Mouse (Mus musculus): ENCODE measurements around the gene Gm1123. TPM values are rescaled to one million over a fixed set of nuclear protein-coding genes. Genes with fewer than 3 reads are reported as not detected.

The Gm1123 gene
- polyA plus RNA-seq, 1 experiment from 2014 or later = 0.10 TPM

DNA sequence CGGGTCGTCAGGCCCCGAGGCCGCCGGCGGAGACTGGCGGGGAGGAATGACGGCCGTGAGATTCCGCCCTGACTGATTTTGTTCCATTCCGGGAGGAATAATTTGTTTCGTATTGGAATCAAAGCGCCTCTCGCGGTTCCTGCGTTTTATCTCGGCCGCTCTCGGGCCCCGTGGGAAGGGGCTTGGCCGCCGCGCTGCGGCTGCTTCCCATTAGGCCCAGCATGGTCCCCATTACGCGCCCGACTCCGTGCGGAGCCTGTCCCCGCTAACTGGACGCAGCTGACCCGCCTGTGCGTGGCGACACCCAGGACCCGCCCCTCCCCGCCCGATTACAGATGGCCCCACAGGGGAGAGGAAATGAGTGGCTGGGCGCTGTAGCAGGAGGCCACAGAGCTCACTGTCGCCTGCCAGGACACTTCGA is 62.4 kb downstream of the Gm1123 start:
- H3K9me3 ChIP-seq (replicated peaks) = 0 out of 2 replicates have a peak, but pooled peaks cover 4% of the 10 kb centered on the region
- no peaks in the 10 kb centered on the region for H3K36me3 ChIP-seq
- peaks cover 8% of the 10 kb centered on the region for H3K4me1 ChIP-seq (replicated peaks)
- H3K9ac ChIP-seq = peak overlapping the region; percentile 43
- no peak overlapping the region for H3K27ac ChIP-seq
- peaks cover 81% of the 10 kb centered on the region for H3K27me3 ChIP-seq
- peak overlapping the region; percentile 52 for H3K4me3 ChIP-seq
- no peak for ATAC-seq (replicated peaks; ENCODE audit: insufficient number of reproducible peaks, insufficient read depth, low FRiP score, low read depth)
- peak overlapping the region; percentile 79 for H3K4me2 ChIP-seq
- under 1% methylated on average over 40 of the region's 40 CpGs for WGBS

DNA sequence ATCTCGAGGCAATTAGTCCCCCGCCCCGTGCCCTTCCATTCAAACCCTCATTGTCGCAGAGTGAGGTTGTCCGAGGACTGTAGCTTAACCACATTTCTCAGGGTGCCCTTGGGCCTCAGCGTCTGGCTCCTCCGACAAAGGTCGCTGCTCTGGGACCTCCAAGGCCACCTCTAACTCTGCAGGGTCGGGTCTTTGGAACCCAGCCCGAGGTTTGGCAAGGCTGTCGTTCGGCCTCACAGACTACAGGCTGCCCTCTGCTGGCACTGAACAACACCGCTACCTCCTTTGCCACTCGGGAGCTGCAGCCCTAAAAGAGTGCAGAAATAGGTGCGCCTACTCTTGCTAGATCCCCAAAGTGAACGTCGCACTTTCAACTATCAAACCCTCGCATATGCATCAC is 70.4 kb downstream of the Gm1123 start:
- no peak; the same call in 1 of the 2 replicates for ATAC-seq (replicated peaks; ENCODE audit: insufficient number of reproducible peaks, insufficient read depth, low FRiP score, low read depth)
- Histone ChIP-seq H3K9me3 (replicated peaks) (no peaks in the 10 kb centered on the region), H3K27ac (no peak overlapping the region), H3K9ac (no peak overlapping the region), H3K4me1 (replicated peaks) (0 out of 2 replicates have a peak, but pooled peaks cover 4% of the 10 kb centered on the region), H3K27me3 (peaks cover 85% of the 10 kb centered on the region), H3K4me3 (no peak overlapping the region), H3K4me2 (peak overlapping the region; percentile 42), H3K36me3 (no peaks in the 10 kb centered on the region)
- 2% methylated on average over 18 of the region's 18 CpGs for WGBS

DNA sequence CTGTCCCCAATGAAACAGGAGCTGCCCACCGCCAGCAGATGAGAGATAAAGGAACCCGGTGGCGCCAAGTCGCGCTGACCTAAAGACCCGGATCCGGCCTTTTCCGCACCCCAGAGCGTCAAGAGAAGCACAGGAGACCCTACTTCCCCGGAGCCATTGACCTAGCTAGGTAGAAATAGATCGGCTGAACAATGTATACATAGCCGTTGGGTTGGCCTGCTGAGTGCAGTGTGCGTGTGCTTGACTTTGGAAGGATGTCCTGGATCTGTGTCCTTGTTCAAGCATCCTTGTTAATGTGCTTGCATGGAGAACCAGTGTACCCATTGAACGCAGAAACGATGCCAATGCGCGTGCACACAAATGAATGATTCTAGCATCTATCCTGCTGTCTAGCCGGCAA is 71.9 kb downstream of the Gm1123 start:
- Histone ChIP-seq H3K27me3 (peaks cover 86% of the 10 kb centered on the region), H3K27ac (no peak overlapping the region), H3K36me3 (no peaks in the 10 kb centered on the region), H3K4me2 (no peak overlapping the region), H3K9me3 (replicated peaks) (no peaks in the 10 kb centered on the region), H3K4me3 (no peak overlapping the region), H3K9ac (no peak overlapping the region), H3K4me1 (replicated peaks) (0 out of 2 replicates have a peak, but pooled peaks cover 4% of the 10 kb centered on the region)
- ATAC-seq (replicated peaks; ENCODE audit: insufficient number of reproducible peaks, insufficient read depth, low FRiP score, low read depth) = no peak
- 8% methylated on average over 18 of the region's 18 CpGs for WGBS

DNA sequence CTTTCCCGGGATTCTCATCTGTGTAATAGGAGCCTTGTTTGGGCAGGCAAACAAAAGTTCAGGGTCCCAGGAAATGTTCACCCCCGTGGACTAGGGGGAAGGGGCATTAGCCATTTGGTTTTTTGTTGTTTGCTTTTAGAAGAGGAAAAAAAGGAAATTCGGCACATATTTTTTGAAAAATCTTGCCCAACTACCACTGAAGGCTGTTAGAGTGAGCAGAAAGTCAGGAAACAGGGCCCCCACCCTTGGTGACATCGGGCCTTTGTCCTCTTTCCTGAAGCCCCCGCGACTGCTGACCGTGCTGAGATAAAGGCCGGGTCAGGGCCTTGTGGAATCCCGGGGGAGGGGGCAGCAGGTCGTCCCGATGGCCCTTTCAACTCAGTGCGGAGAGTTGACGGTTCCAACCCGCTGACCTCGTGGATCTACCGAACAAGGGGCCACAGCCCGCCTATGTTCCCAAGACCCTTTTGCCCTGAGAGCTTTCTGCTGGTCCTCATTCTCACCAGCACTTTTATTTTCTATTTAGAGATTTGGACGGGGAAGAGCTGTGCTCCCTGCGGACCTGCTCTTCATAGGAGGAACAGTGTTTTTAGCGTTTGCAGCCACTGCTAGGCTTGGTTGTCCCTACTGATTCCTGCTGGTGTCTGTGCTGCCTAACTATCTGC is 72.9 kb downstream of the Gm1123 start:
- Histone ChIP-seq H3K4me2 (no peak overlapping the region), H3K36me3 (no peaks in the 10 kb centered on the region), H3K27me3 (peaks cover 96% of the 10 kb centered on the region), H3K4me1 (replicated peaks) (0 out of 2 replicates have a peak, but pooled peaks cover 4% of the 10 kb centered on the region), H3K4me3 (no peak overlapping the region), H3K27ac (no peak overlapping the region), H3K9me3 (replicated peaks) (no peaks in the 10 kb centered on the region), H3K9ac (no peak overlapping the region)
- no peak for ATAC-seq (replicated peaks; ENCODE audit: insufficient number of reproducible peaks, insufficient read depth, low FRiP score, low read depth)
- WGBS = 1% methylated on average over 20 of the region's 20 CpGs

DNA sequence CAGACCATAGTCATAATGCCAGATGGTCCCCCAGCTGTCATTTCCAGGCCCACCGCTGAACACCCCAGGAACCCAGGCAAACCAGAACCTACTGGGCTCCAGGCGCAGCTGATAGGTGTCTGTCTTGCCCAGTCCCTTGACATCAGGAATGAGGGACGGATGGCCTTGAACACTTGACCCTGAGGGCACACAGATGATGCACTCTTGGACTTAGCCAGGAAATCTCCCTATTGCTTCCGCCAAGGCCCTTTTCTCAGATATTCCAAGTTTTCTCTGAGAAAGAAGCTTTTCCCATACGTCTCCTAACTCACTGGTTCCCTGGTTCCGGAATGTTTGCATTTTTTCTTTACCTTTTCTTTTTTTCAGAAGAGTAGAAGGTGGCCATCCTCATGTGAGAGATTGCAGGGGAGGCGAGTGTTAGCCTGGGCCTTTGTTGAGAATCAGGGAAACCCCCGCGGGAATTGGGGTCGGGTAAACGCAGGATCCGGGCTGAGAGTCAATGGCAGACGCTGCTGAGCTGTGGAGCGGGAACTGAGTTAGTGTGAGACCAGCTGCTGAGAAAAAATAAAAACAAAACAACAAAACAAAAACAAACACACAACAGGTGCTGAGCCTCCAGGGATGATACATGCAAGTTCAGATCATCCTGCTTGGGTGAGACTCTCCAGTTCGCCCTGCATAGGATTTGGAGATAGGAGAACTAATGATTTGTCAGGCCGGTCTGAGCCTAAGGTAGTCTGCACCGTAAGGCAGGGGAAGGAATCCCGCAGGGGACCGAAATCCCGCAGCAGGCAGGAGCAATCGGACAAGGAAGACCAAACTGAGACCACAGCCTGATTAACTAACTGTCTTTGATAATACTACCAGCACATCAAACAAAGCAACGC is 73.7 kb downstream of the Gm1123 start:
- ATAC-seq (replicated peaks; ENCODE audit: insufficient number of reproducible peaks, insufficient read depth, low FRiP score, low read depth) = no peak
- no peak overlapping the region for H3K27ac ChIP-seq

DNA sequence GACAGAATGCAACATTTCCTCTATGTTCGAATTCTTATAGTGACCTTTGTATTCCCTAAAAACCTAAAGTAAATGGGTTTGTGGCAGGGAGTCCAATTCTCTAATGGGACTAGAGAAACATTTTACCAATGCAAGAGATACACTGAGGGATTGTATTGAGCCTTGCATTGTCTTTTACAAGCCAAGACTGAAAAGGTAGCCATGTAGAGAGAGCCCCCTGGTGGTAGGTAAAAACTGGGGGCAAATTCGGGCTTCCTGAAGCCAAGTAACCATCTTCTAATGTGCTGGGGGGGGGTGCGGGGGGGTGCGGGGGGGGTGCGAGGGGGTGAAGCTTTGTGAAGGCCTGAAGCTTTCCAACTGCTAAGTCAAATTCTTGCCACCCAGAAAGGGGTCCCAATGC is 75.2 kb downstream of the Gm1123 start:
- H3K27me3 ChIP-seq = peaks cover 92% of the 10 kb centered on the region
- no peak overlapping the region for H3K9ac ChIP-seq
- H3K36me3 ChIP-seq = no peaks in the 10 kb centered on the region
- 20% methylated on average over 5 of the region's 5 CpGs for WGBS
- ATAC-seq (replicated peaks; ENCODE audit: insufficient number of reproducible peaks, insufficient read depth, low FRiP score, low read depth) = no peak
- no peaks in the 10 kb centered on the region for H3K9me3 ChIP-seq (replicated peaks)
- no peak overlapping the region for H3K4me2 ChIP-seq
- H3K27ac ChIP-seq = no peak overlapping the region
- H3K4me1 ChIP-seq (replicated peaks) = peaks cover 23% of the 10 kb centered on the region
- no peak overlapping the region for H3K4me3 ChIP-seq

More for the DNA sequence above, 73.7 kb downstream of the Gm1123 start:
- Histone ChIP-seq H3K4me1 (replicated peaks) (peaks cover 8% of the 10 kb centered on the region), H3K4me3 (no peak overlapping the region), H3K27me3 (peaks cover 89% of the 10 kb centered on the region), H3K4me2 (no peak overlapping the region), H3K9me3 (replicated peaks) (no peaks in the 10 kb centered on the region), H3K36me3 (no peaks in the 10 kb centered on the region), H3K9ac (no peak overlapping the region)
- WGBS = 11% methylated on average over 22 of the region's 22 CpGs

DNA sequence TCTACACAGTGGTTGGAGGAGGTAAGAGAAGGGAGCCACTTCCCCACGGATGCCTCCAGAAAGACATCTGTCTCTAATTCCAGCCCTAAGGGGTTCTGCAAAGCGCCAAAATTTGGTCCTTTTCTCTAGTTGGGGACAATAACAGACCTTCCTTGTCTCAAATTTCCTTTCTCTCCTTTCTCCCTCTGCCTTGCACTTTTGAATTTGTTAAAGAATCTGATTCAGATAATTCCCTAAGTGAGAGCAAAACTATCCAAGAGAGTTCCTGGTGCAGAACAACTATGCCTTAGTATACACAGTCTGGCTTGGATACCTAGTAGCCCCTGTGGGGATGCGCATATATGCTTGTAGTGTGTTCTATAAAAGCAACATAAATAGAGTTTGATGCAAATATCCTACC is 75.7 kb downstream of the Gm1123 start:
- H3K9ac ChIP-seq = no peak overlapping the region
- H3K4me1 ChIP-seq (replicated peaks) = peaks cover 26% of the 10 kb centered on the region
- no peak for ATAC-seq (replicated peaks; ENCODE audit: insufficient number of reproducible peaks, insufficient read depth, low FRiP score, low read depth)
- no peaks in the 10 kb centered on the region for H3K9me3 ChIP-seq (replicated peaks)
- H3K4me3 ChIP-seq = no peak overlapping the region
- no peaks in the 10 kb centered on the region for H3K36me3 ChIP-seq
- H3K27ac ChIP-seq = no peak overlapping the region
- no peak overlapping the region for H3K4me2 ChIP-seq
- peaks cover 92% of the 10 kb centered on the region for H3K27me3 ChIP-seq
- WGBS = 35% methylated on average over 3 of the region's 3 CpGs

DNA sequence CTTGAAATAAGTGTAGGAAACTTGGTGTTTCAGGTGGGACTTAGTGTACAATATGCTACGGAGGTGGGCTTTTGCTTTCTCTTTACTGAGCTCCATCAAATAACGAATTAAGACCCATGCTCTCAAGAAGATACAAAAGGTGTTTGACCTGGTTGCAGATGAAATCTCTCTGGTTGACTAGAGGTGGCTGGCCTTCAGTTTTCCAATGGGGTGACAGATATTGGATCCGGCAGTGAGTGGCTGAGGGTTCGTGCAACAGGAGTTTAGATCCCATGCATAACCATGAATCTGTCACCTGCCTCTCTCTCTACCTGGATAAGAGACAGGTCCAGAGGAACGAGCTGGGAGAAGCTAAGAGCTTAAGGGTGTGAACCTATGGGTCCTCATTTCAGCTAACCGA is 76.9 kb downstream of the Gm1123 start:
- H3K36me3 ChIP-seq = no peaks in the 10 kb centered on the region
- no peaks in the 10 kb centered on the region for H3K9me3 ChIP-seq (replicated peaks)
- H3K4me1 ChIP-seq (replicated peaks) = peaks cover 31% of the 10 kb centered on the region
- WGBS = 9% methylated on average over 6 of the region's 6 CpGs
- no peak overlapping the region for H3K9ac ChIP-seq
- peaks cover 93% of the 10 kb centered on the region for H3K27me3 ChIP-seq
- H3K27ac ChIP-seq = no peak overlapping the region
- no peak for ATAC-seq (replicated peaks; ENCODE audit: insufficient number of reproducible peaks, insufficient read depth, low FRiP score, low read depth)
- H3K4me2 ChIP-seq = no peak overlapping the region
- no peak overlapping the region for H3K4me3 ChIP-seq

DNA sequence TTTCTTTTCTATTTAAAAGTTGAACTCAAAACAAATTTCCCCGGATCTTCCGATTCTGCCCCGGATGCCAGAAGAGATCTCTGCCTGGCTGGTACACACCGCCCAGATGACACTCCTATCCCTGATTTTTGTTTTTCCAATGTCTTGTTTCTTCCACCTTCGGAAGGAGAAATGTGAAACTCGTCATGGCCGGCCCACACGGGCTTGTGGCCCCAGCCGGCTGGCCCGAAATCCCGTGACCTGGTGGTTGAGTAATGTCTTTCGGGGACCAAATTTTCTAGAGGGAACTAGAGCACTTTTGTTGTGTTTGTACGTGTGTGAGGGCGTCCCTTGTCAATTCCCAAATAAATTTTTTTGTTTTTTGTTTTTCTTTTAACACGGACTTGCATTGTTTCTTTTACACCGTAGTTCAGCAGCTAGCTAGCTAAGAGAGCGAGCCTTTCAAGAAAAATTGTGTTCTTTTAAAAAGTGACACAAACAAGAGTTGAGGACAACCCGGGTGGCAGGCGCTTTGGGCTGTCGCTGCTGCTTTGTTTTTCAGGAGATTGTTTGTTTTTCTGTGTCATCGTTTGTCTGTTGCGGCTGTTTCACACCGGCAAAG is 77.7 kb downstream of the Gm1123 start:
- H3K4me3 ChIP-seq = no peak overlapping the region
- peaks cover 93% of the 10 kb centered on the region for H3K27me3 ChIP-seq
- no peak for ATAC-seq (replicated peaks; ENCODE audit: insufficient number of reproducible peaks, insufficient read depth, low FRiP score, low read depth)
- H3K36me3 ChIP-seq = no peaks in the 10 kb centered on the region
- H3K9ac ChIP-seq = no peak overlapping the region
- WGBS = 2% methylated on average over 23 of the region's 23 CpGs
- H3K27ac ChIP-seq = no peak overlapping the region
- no peaks in the 10 kb centered on the region for H3K9me3 ChIP-seq (replicated peaks)
- peaks cover 31% of the 10 kb centered on the region for H3K4me1 ChIP-seq (replicated peaks)
- no peak overlapping the region for H3K4me2 ChIP-seq

Measured in heart, embryonic 15.5 days (tissue).